21 mouse cellular contexts compared by ENCODE assay signal in genomic region chr9:88357173-88357572, GRCm38 (mm10). TPM values are rescaled to one million over a fixed set of nuclear protein-coding genes. Genes with fewer than 3 reads are reported as not detected.
DNase-seq lines count a peak whose midpoint lies in the region; ATAC-seq and TF ChIP-seq lines count a peak whose summit lies in the region.
"Had no signal": no experiment of that assay in that cellular context is flagged by ENCODE, and none has a peak within 500 bp of the region (broad histone marks: within the 10 kb centered on the region; RNA-seq: fewer than 3 reads in every experiment).

No protein-coding gene starts in this region.

- DNase-seq in 3T3-L1 (ENCODE audit: low read depth, low spot score): peak; percentile 17
- peak; percentile 60 for DNase-seq in CD4-positive, CD25-positive, alpha-beta regulatory T cell, adult 2 months (ENCODE audit: low read depth, low spot score)
- no peak for DNase-seq in c-Kit-positive CD71-positive TER-119-positive erythroid progenitor cells, embryonic 14.5 days (ENCODE audit: low spot score)
- DNase-seq: cerebellum, adult 9-10 months; gastrocnemius, postnatal 25 days; kidney, adult 2 months; kidney, postnatal 10 days; right cerebral cortex, adult 18-20 months had no signal

- ATAC-seq in granulocyte monocyte progenitor cell, adult 5-6 weeks (replicated peaks; ENCODE audit: poor library complexity, severe bottlenecking): peak; percentile 79
- no peak for ATAC-seq in heart, embryonic 11.5 days (replicated peaks; ENCODE audit: insufficient number of reproducible peaks, low FRiP score, low TSS enrichment)
- ATAC-seq in intestine, postnatal 0 days: no peak
- ATAC-seq: forebrain, embryonic 15.5 days; hindbrain, postnatal 0 days; lung, postnatal 0 days; midbrain, embryonic 16.5 days had no signal

- H3ac ChIP-seq in myocyte (ENCODE audit: control insufficient read depth, insufficient read length): no peak overlapping the region

- H3K9me3 ChIP-seq in heart, embryonic 11.5 days (replicated peaks; ENCODE audit: control insufficient read depth, low read length): no peaks in the 10 kb centered on the region
- no peaks in the 10 kb centered on the region for H3K9me3 ChIP-seq in intestine, postnatal 0 days (ENCODE audit: control insufficient read depth)
- H3K9me3 ChIP-seq: embryonic facial prominence, embryonic 13.5 days; forebrain, embryonic 15.5 days; hindbrain, embryonic 10.5 days; limb, embryonic 15.5 days; neural tube, embryonic 12.5 days had no signal

- no peaks in the 10 kb centered on the region for H3K27me3 ChIP-seq in myocyte (ENCODE audit: control insufficient read depth, insufficient read depth, insufficient read length)
- no peaks in the 10 kb centered on the region for H3K27me3 ChIP-seq in heart, embryonic 11.5 days (ENCODE audit: control insufficient read depth, insufficient read depth, low read length)
- H3K27me3 ChIP-seq in intestine, postnatal 0 days (replicated peaks; ENCODE audit: control insufficient read depth, insufficient read depth, low read length): no peaks in the 10 kb centered on the region
- H3K27me3 ChIP-seq: embryonic facial prominence, embryonic 13.5 days; forebrain, embryonic 15.5 days; limb, embryonic 15.5 days; neural tube, embryonic 12.5 days had no signal

- WGBS in heart, embryonic 11.5 days (ENCODE audit: insufficient replicate concordance): 55% methylated on average over 3 of the region's 3 CpGs
- 54% methylated on average over 3 of the region's 3 CpGs for WGBS in intestine, postnatal 0 days

- TF ChIP-seq POLR2A in myocyte (IDR thresholded peaks at IDR 0.05; ENCODE audit: insufficient read length, low read depth): no peak

- no peak for TF ChIP-seq CTCF in intestine, postnatal 0 days (IDR thresholded peaks at IDR 0.05; ENCODE audit: low read depth)

- peak overlapping the region; percentile 52 for H3K4me2 ChIP-seq in myocyte (ENCODE audit: low read depth)
- no peak overlapping the region for H3K4me2 ChIP-seq in heart, embryonic 11.5 days
- no peak overlapping the region for H3K4me2 ChIP-seq in intestine, postnatal 0 days (replicated peaks; ENCODE audit: low read depth)
- H3K4me2 ChIP-seq: embryonic facial prominence, embryonic 13.5 days; forebrain, embryonic 15.5 days; limb, embryonic 15.5 days; neural tube, embryonic 12.5 days had no signal

- H3K36me3 ChIP-seq in myocyte (ENCODE audit: control insufficient read depth, insufficient read depth): no peaks in the 10 kb centered on the region
- H3K36me3 ChIP-seq in heart, embryonic 11.5 days (ENCODE audit: control insufficient read depth, insufficient read depth, low read length): no peaks in the 10 kb centered on the region
- no peaks in the 10 kb centered on the region; the same call in 1 of the 2 replicates for H3K36me3 ChIP-seq in intestine, postnatal 0 days (ENCODE audit: control insufficient read depth, insufficient read depth)
- H3K36me3 ChIP-seq: embryonic facial prominence, embryonic 13.5 days; forebrain, embryonic 15.5 days; hindbrain, embryonic 10.5 days; limb, embryonic 15.5 days; neural tube, embryonic 12.5 days had no signal

- no peak overlapping the region for H3K4me3 ChIP-seq in myocyte
- H3K4me3 ChIP-seq in heart, embryonic 11.5 days (ENCODE audit: low read depth, low read length): no peak overlapping the region
- no peak overlapping the region for H3K4me3 ChIP-seq in intestine, postnatal 0 days (ENCODE audit: low read depth, low read length)
- H3K4me3 ChIP-seq: embryonic facial prominence, embryonic 13.5 days; forebrain, embryonic 15.5 days; hindbrain, embryonic 10.5 days; layer of hippocampus, adult 2 months; limb, embryonic 15.5 days; neural tube, embryonic 12.5 days had no signal

- peaks cover 10% of the 10 kb centered on the region for H3K4me1 ChIP-seq in heart, embryonic 11.5 days (ENCODE audit: control insufficient read depth, insufficient read depth, low read length)
- no peaks in the 10 kb centered on the region for H3K4me1 ChIP-seq in intestine, postnatal 0 days (replicated peaks; ENCODE audit: control insufficient read depth, insufficient read depth, low read length)
- H3K4me1 ChIP-seq: neural tube, embryonic 12.5 days had no signal

- no peak overlapping the region for H3K9ac ChIP-seq in heart, embryonic 11.5 days (ENCODE audit: low read depth, low read length)
- H3K9ac ChIP-seq in intestine, postnatal 0 days (ENCODE audit: low read depth, low read length): no peak overlapping the region
- H3K9ac ChIP-seq: embryonic facial prominence, embryonic 13.5 days; forebrain, embryonic 15.5 days; limb, embryonic 15.5 days; neural tube, embryonic 12.5 days had no signal

- H3K79me2 ChIP-seq in myocyte (ENCODE audit: control insufficient read depth, insufficient read depth): no peaks in the 10 kb centered on the region

- H3K27ac ChIP-seq in heart, embryonic 11.5 days (ENCODE audit: low read depth, low read length): no peak overlapping the region
- no peak overlapping the region for H3K27ac ChIP-seq in intestine, postnatal 0 days (ENCODE audit: low read depth, low read length)
- H3K27ac ChIP-seq: embryonic facial prominence, embryonic 13.5 days; forebrain, embryonic 15.5 days; hindbrain, embryonic 10.5 days; hindbrain, postnatal 0 days; layer of hippocampus, adult 2 months; limb, embryonic 15.5 days; neural tube, embryonic 12.5 days had no signal

TF ChIP-seq in myocyte, 11 proteins besides CTCF, POLR2A, EP300 and RAD21:
- TF ChIP-seq TCF3 (IDR thresholded peaks at IDR 0.05; ENCODE audit: insufficient read length, low read depth) (no peak), REST (IDR thresholded peaks at IDR 0.05; ENCODE audit: insufficient read depth, insufficient read length) (no peak), CEBPB (IDR thresholded peaks at IDR 0.05; ENCODE audit: insufficient read depth, poor library complexity, severe bottlenecking) (peak; percentile 53; the same call in 1 of the 2 replicates), USF1 (IDR thresholded peaks at IDR 0.05; ENCODE audit: low read depth) (no peak), MAX (IDR thresholded peaks at IDR 0.05; ENCODE audit: low read depth) (no peak)
TF ChIP-seq in myocyte: peak in this region for 1.

RNA-seq across cellular contexts. Expression of gene Nt5e, which starts 30.2 kb away (rescaled TPM):
- total RNA-seq in granulocyte monocyte progenitor cell, adult 5-6 weeks (2014; fragmentation: Nextera tagmentation): 0.21 TPM in 1 of 2 replicates, not detected in the other
- 1.6 and 1.9 TPM in 2 replicates for total RNA-seq in granulocyte monocyte progenitor cell, adult 5-6 weeks (2017)
- 1.3 TPM for polyA plus RNA-seq in myocyte (2012; fragmentation: generic; extraction: Trizol)
- polyA plus RNA-seq in heart, embryonic 11.5 days (2014; fragmentation: Nextera tagmentation; extraction: Ambion mirVana): 2.8 and 3.0 TPM in 2 replicates
- polyA plus RNA-seq in intestine, postnatal 0 days (2015; fragmentation: Nextera tagmentation; extraction: Ambion mirVana): 20.2 and 21.0 TPM in 2 replicates
